Mouse (Mus musculus): ENCODE data around the gene Mapk1ip1l. TPM values are rescaled to one million over a fixed set of nuclear protein-coding genes. Genes with fewer than 3 reads are reported as not detected.
A peak's percentile ranks its signal among the peaks of the same experiment; 100 is the strongest.

Mapk1ip1l gene
- total and polyA plus RNA-seq, 3 experiments = 14.6 to 34.2 (median 29.8) TPM

DNA sequence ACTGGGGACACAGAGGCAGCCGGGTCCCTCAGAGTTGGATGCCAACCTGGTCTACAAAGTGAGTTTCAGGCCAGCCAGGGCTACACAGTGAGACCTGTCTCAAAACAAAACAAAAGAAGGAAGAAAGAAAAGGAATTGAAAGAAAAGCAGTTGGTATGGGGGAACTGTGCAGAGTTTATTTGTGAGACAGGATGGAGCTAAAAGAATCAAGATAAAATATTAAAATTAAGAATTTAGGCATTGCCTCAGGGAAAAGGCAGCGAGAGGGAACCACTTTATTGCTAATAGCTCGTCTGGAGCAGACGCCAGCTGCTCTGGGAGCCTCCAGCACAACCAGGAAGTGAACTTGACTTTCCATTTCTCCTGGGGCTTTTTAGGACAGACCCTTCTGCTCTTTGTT, 3.9 kb upstream of the Mapk1ip1l start:
- 0 out of 2 replicates have a peak, but pooled peaks cover 1% of the 10 kb centered on the region for H3K4me1 ChIP-seq (ENCODE audit: control insufficient read depth, insufficient read depth, low read length)
- H3K36me3 ChIP-seq (ENCODE audit: control insufficient read depth, insufficient read depth, low read length) = peaks cover 4% of the 10 kb centered on the region; the same call in 1 of the 2 replicates
- no peak overlapping the region for H3K4me3 ChIP-seq
- 40% methylated on average over 4 of the region's 4 CpGs for WGBS
- TF ChIP-seq EP300 (IDR thresholded peaks at IDR 0.05; ENCODE audit: insufficient read depth, low read depth, low read length) = no peak
- H3K9ac ChIP-seq (ENCODE audit: low read depth, low read length) = no peak overlapping the region
- intact Hi-C loops (cut with DNase I) = no loop called here
- H3K27me3 ChIP-seq (ENCODE audit: control insufficient read depth, insufficient read depth, low read length) = no peaks in the 10 kb centered on the region
- H3K27ac ChIP-seq = no peak overlapping the region
- peaks cover 6% of the 10 kb centered on the region; the same call in 1 of the 2 replicates for H3K79me2 ChIP-seq (replicated peaks; ENCODE audit: control insufficient read depth, insufficient read depth, low read length)
- no peak for DNase-seq

DNA sequence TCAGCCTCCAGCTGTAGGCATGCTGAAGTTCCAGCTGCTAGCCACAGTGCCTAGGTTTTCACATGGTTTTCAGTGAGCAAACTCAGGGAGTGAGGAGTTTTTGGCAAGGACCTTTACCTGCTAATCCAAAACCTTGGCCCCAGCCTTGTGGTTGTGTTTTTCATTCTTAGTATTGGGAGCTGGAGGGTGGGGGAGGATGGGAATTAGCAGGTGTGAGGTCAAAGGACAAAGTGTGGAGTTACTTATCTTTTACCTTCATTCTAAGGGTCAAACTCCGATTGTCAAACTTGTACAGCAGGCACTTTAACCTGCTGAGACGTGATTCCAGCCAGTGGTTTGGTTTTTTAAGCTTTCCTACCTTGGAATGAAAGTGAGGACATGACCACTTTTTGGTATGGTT, 1.8 kb upstream of the Mapk1ip1l start:
- intact Hi-C loops (cut with DNase I) = loop anchor here (5.0 kb wide), 1 partner anchor 101 kb away; no protein-coding TSS in a partner anchor
- Histone ChIP-seq H3K27ac (no peak overlapping the region), H3K27me3 (ENCODE audit: control insufficient read depth, insufficient read depth, low read length) (no peaks in the 10 kb centered on the region), H3K4me1 (ENCODE audit: control insufficient read depth, insufficient read depth, low read length) (peaks cover 5% of the 10 kb centered on the region; the same call in 1 of the 2 replicates), H3K79me2 (replicated peaks; ENCODE audit: control insufficient read depth, insufficient read depth, low read length) (peaks cover 6% of the 10 kb centered on the region), H3K9ac (ENCODE audit: low read depth, low read length) (no peak overlapping the region), H3K36me3 (ENCODE audit: control insufficient read depth, insufficient read depth, low read length) (peaks cover 17% of the 10 kb centered on the region), H3K4me3 (no peak overlapping the region)
- TF ChIP-seq EP300 (IDR thresholded peaks at IDR 0.05; ENCODE audit: insufficient read depth, low read depth, low read length) (no peak), POLR2A (IDR thresholded peaks at IDR 0.05; ENCODE audit: insufficient read depth, low read depth, low read length) (no peak), CTCF (IDR thresholded peaks at IDR 0.05) (no peak)
- WGBS = 66% methylated on average over 2 of the region's 2 CpGs
- DNase-seq = no peak

DNA sequence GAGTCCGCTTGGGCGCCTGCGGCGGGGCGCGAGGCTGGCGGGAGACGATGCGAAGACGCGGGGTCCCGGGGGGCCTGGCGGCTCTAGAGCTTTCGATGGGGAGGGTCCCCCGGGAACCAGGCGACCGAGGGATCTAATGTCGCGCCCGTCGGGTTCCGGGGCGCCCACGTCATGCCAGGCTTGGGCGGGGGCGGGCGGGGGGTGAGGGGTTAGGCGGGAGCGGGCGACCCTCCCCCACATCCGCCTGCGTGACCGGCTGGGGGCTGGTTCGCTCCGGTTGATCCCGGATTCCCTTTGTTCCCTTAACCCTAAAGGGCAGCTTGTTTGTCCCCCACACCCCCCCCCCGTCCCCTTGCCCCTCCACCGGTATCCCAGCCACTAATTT, 334 bp downstream of the Mapk1ip1l start:
- Histone ChIP-seq H3K4me1 (ENCODE audit: control insufficient read depth, insufficient read depth, low read length) (peaks cover 6% of the 10 kb centered on the region), H3K36me3 (ENCODE audit: control insufficient read depth, insufficient read depth, low read length) (peaks cover 21% of the 10 kb centered on the region), H3K27me3 (ENCODE audit: control insufficient read depth, insufficient read depth, low read length) (no peaks in the 10 kb centered on the region), H3K9ac (ENCODE audit: low read depth, low read length) (peak overlapping the region; percentile 100), H3K27ac (peak overlapping the region; percentile 95), H3K4me3 (peak overlapping the region; percentile 96), H3K79me2 (replicated peaks; ENCODE audit: control insufficient read depth, insufficient read depth, low read length) (peaks cover 13% of the 10 kb centered on the region)
- no peak for TF ChIP-seq CTCF (IDR thresholded peaks at IDR 0.05)
- no peak for TF ChIP-seq POLR2A (IDR thresholded peaks at IDR 0.05; ENCODE audit: insufficient read depth, low read depth, low read length)
- TF ChIP-seq EP300 (IDR thresholded peaks at IDR 0.05; ENCODE audit: insufficient read depth, low read depth, low read length) = no peak
- DNase-seq = no peak
- intact Hi-C loops (cut with DNase I) = loop anchor here (2.0 to 5.0 kb wide), 2 partner anchors 22 to 99 kb away; partner anchors contain the start of genes Socs4 and Wdhd1
- WGBS = under 1% methylated on average over 36 of the region's 38 CpGs

DNA sequence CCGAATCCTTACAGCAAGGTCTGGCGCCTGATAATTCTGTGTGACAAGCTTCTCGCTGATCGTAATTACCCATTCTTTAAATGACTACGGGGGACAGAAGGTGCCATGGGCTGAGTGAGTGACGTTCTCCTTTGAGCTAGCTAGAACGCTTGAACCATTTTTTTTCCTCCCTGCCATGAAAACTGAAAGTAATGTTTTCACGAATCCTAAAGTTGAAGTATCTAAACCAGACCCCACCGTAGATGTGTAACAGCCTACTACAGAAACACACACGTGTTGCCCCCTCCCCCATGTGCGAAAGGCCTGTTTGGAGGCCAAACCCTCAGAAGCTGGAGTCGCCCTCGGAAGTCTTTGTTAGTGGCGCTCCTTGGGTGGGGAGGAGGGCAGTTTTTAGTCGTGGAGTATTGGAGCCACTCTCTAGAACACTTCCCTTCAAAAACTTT, 774 bp downstream of the Mapk1ip1l start:
- peak overlapping the region; percentile 95 for H3K27ac ChIP-seq
- intact Hi-C loops (cut with DNase I) = loop anchor here (2.0 to 5.0 kb wide), 2 partner anchors 22 to 98 kb away; partner anchors contain the start of genes Socs4 and Wdhd1
- H3K4me3 ChIP-seq = peak overlapping the region; percentile 96
- no peak for TF ChIP-seq POLR2A (IDR thresholded peaks at IDR 0.05; ENCODE audit: insufficient read depth, low read depth, low read length)
- TF ChIP-seq CTCF (IDR thresholded peaks at IDR 0.05) = no peak
- TF ChIP-seq EP300 (IDR thresholded peaks at IDR 0.05; ENCODE audit: insufficient read depth, low read depth, low read length) = no peak
- H3K79me2 ChIP-seq (replicated peaks; ENCODE audit: control insufficient read depth, insufficient read depth, low read length) = peaks cover 14% of the 10 kb centered on the region
- WGBS = 1% methylated on average over 15 of the region's 15 CpGs
- H3K36me3 ChIP-seq (ENCODE audit: control insufficient read depth, insufficient read depth, low read length) = peaks cover 21% of the 10 kb centered on the region
- peak; percentile 21 to 37 for DNase-seq
- H3K27me3 ChIP-seq (ENCODE audit: control insufficient read depth, insufficient read depth, low read length) = no peaks in the 10 kb centered on the region
- peaks cover 7% of the 10 kb centered on the region for H3K4me1 ChIP-seq (ENCODE audit: control insufficient read depth, insufficient read depth, low read length)
- peak overlapping the region; percentile 100 for H3K9ac ChIP-seq (ENCODE audit: low read depth, low read length)

DNA sequence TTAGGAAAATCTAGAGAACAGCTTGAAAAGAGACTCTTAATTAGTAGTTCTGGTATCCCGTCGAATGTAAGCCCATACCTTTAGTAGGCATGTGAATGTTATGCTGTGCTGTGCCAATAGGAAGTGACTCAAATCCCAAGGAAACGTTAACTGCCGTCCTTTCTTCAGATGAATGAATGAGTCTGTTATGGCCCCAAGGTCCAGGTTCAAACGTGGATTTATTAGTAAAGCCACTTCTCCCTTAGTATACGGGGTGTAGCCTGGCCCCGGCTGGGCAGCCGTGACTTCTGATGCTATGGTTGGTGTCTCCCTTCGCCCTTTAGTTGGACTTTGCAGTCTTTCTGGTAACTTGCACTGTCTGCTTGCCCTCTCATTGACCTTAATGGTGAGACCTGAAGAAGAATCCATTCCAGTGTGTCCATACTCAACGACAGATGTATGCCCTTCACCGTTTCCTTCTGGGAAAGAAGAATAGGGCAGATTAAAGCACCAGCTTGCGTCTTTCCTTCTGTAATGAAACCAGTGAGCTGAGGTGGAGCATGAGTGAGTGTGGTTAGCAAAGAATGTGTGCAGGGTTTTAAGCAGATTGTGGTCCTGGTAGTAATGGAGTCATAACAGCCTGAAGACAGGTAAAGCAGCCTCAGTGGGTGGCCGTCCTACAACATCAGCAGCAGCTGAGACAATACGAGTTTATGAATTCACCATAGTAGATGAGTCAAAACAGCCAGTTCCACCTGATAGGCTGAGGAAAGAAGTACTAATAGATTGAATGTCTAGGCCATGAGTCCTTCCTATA, 5.0 kb downstream of the Mapk1ip1l start:
- TF ChIP-seq EP300 (IDR thresholded peaks at IDR 0.05; ENCODE audit: insufficient read depth, low read depth, low read length) = no peak
- no peak for TF ChIP-seq CTCF (IDR thresholded peaks at IDR 0.05)
- TF ChIP-seq POLR2A (IDR thresholded peaks at IDR 0.05; ENCODE audit: insufficient read depth, low read depth, low read length) = no peak
- H3K4me1 ChIP-seq (ENCODE audit: control insufficient read depth, insufficient read depth, low read length) = peaks cover 9% of the 10 kb centered on the region
- no peaks in the 10 kb centered on the region for H3K27me3 ChIP-seq (ENCODE audit: control insufficient read depth, insufficient read depth, low read length)
- intact Hi-C loops (cut with DNase I) = no loop called here
- no peak overlapping the region for H3K27ac ChIP-seq
- no peak overlapping the region for H3K9ac ChIP-seq (ENCODE audit: low read depth, low read length)
- DNase-seq = no peak
- peaks cover 16% of the 10 kb centered on the region for H3K79me2 ChIP-seq (replicated peaks; ENCODE audit: control insufficient read depth, insufficient read depth, low read length)
- H3K4me3 ChIP-seq = no peak overlapping the region
- peaks cover 19% of the 10 kb centered on the region for H3K36me3 ChIP-seq (ENCODE audit: control insufficient read depth, insufficient read depth, low read length)
- 60% methylated on average over 14 of the region's 14 CpGs for WGBS

DNA sequence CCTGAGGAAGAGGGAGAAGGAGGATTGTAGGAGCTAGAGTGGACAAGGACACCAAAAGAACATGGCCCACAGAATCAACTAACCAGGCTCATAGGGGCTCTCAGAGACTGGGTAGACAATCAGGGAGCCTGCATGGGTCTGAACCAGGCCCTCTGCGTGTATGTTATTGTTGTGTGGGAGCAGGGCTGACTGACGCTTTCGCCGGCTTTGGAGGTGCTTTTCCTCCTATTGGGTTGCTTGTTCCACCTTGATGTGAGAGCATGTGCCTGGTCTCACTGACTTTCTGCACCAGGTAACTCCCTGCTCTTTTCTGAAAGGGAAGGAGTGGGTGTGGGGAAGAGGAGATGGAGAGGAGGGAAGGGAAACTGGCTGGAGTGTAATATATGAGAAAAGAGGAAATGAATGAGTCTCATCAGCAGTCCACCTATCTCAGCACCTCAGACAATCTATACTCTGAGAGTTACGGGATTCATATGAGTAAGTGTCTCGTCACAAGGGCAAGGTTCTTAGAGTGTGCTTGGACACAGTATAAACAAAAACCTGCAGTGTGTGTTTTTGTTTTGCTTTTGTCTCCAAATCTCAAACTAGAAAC, 6.8 kb downstream of the Mapk1ip1l start:
- DNase-seq = no peak
- H3K36me3 ChIP-seq (ENCODE audit: control insufficient read depth, insufficient read depth, low read length) = peaks cover 12% of the 10 kb centered on the region
- H3K4me3 ChIP-seq = no peak overlapping the region
- H3K9ac ChIP-seq (ENCODE audit: low read depth, low read length) = no peak overlapping the region
- H3K27ac ChIP-seq = no peak overlapping the region
- no peaks in the 10 kb centered on the region for H3K27me3 ChIP-seq (ENCODE audit: control insufficient read depth, insufficient read depth, low read length)
- no peak for TF ChIP-seq POLR2A (IDR thresholded peaks at IDR 0.05; ENCODE audit: insufficient read depth, low read depth, low read length)
- TF ChIP-seq CTCF (IDR thresholded peaks at IDR 0.05) = no peak
- TF ChIP-seq EP300 (IDR thresholded peaks at IDR 0.05; ENCODE audit: insufficient read depth, low read depth, low read length) = no peak
- H3K79me2 ChIP-seq (replicated peaks; ENCODE audit: control insufficient read depth, insufficient read depth, low read length) = peaks cover 10% of the 10 kb centered on the region
- intact Hi-C loops (cut with DNase I) = no loop called here
- peaks cover 7% of the 10 kb centered on the region for H3K4me1 ChIP-seq (ENCODE audit: control insufficient read depth, insufficient read depth, low read length)
- 86% methylated on average over 6 of the region's 6 CpGs for WGBS
